Mouse (Mus musculus) embryo, embryonic 9.5 days (tissue): ENCODE data around the gene Mier1.
"Not testable (repeated sequence)": the region's sequence is repeated elsewhere in the genome, so short reads cannot be mapped to it uniquely, and the experiment has no call there.

Source experiments
- DNase-seq: peaks from one replicate; pipeline ENCODE4 v3.0.0-alpha.2; 2017; ENCODE audit errors: extremely low spot score

The Mier1 gene

GRCm38 (mm10) chr4:103166198-103166597 lies 52.0 kb downstream of the Mier1 start:
- not testable (repeated sequence) for DNase-seq

- DNase-seq: no peak
Observed at GRCm38 (mm10) chr4:103171256-103171655, 57.1 kb downstream of the Mier1 start.

- no peak for DNase-seq
Observed at GRCm38 (mm10) chr4:103173507-103173906, 59.3 kb downstream of the Mier1 start.

- DNase-seq: no peak
Observed at GRCm38 (mm10) chr4:103174001-103174400, 59.8 kb downstream of the Mier1 start.

GRCm38 (mm10) chr4:103177681-103178080 lies 63.5 kb downstream of the Mier1 start:
- no peak for DNase-seq

- DNase-seq: no peak
Observed at GRCm38 (mm10) chr4:103178635-103179318, 64.6 kb downstream of the Mier1 start.

- DNase-seq: no peak
Observed at GRCm38 (mm10) chr4:103179581-103179980, 65.4 kb downstream of the Mier1 start.

- DNase-seq: no peak
Observed at GRCm38 (mm10) chr4:103180300-103180888, 66.2 kb downstream of the Mier1 start.

- no peak for DNase-seq
Observed at GRCm38 (mm10) chr4:103188786-103189640, 74.8 kb downstream of the Mier1 start.

GRCm38 (mm10) chr4:103192421-103192820 lies 78.2 kb downstream of the Mier1 start:
- no peak for DNase-seq

GRCm38 (mm10) chr4:103197401-103197800 lies 83.2 kb downstream of the Mier1 start:
- DNase-seq: no peak

- no peak for DNase-seq
Observed at GRCm38 (mm10) chr4:103199086-103199485, 84.9 kb downstream of the Mier1 start.

GRCm38 (mm10) chr4:103200046-103200445 lies 85.9 kb downstream of the Mier1 start:
- no peak for DNase-seq

- DNase-seq: no peak
Observed at GRCm38 (mm10) chr4:103203646-103204045, 89.5 kb downstream of the Mier1 start.

GRCm38 (mm10) chr4:103208553-103208952 lies 94.4 kb downstream of the Mier1 start:
- DNase-seq: no peak

- DNase-seq: peak; percentile 17
Observed at GRCm38 (mm10) chr4:103213859-103214497, 99.8 kb downstream of the Mier1 start.

- DNase-seq: peak; percentile 75
Observed at GRCm38 (mm10) chr4:103214498-103214924, 100.3 kb downstream of the Mier1 start.
